Mouse (Mus musculus): Measurements from ENCODE around the gene Fadd.

GRCm38 (mm10) chr7:144534773-144535172 is 47.5 kb downstream of the Fadd start:
- TF ChIP-seq CTCF (IDR thresholded peaks at IDR 0.05; ENCODE audit: low read depth) (no peak), EP300 (IDR thresholded peaks at IDR 0.05; ENCODE audit: low read depth) (no peak)

All from liver, embryonic 14.5 days (tissue).